Mouse (Mus musculus): Measurements from ENCODE around the gene Slc9b1.

Slc9b1 gene

GRCm38 (mm10) chr3:135379868-135380267, 32.0 kb downstream of the Slc9b1 start:
- no peak for DNase-seq (ENCODE audit: low read depth, low spot score)

- DNase-seq (ENCODE audit: low read depth, low spot score): no peak
Measured at GRCm38 (mm10) chr3:135393186-135393585, 45.4 kb downstream of the Slc9b1 start.

DNA sequence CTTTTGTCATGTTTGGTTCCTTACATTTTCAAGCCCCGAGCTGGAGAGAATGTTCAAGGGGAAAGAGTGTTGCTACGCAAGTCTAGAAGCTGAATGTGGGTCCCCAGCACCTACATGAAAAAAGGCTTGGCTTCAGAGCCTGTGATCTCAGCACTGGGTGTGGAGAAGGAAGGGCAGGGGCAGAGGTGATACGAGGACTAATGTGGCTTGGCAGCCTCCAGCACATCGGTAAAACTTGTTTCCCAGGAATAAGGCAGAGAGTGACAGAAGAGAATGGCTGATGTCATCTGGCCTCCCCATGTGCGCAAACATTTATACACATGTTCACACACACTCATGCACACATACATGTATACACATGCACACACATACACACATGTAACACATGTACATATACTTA, 47.3 kb downstream of the Slc9b1 start:
- no peak for DNase-seq (ENCODE audit: low read depth, low spot score)

DNA sequence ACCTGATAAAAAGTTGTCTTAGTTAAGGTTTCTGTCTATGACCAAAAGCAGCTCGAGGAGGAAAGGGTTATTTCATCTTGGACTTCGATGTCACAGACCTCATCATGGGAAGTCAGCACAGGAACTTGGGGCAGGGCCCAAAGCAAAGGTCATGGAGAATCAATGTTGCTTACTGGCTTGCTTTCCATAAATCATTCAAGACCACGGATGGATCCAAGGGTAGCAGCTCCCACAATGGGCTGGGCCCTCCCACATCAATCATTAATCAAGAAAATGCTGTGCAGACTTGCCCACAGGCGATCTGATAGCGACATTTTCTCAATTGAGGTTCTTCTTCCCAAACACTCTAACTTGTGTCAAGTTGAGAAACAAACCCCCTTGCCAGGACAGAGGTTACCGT, 48.3 kb downstream of the Slc9b1 start:
- no peak for DNase-seq (ENCODE audit: low read depth, low spot score)

- DNase-seq (ENCODE audit: low read depth, low spot score): no peak
Measured at GRCm38 (mm10) chr3:135397112-135397511, 49.3 kb downstream of the Slc9b1 start.

DNA sequence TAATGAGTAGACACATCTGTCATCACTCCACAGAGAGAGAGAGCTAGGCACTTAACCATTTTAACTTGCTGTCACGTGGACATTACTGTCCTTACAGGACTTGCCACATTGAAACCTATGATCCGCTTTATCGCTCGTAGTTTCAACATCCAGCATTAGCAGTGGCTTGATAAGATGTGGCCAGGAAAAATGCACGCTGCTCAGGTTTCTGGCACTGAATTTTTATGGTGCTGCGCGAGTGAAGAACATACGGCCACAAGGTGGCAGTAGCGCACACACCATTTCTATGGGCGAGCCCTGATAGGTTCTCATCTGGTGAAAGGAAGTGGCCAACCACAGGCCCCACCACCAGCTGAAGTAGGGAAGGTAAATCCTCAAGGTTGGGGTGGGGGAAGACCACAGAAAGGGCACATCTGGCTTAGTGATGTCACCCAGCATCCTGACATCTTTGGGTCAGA, 54.4 kb downstream of the Slc9b1 start:
- DNase-seq (ENCODE audit: low read depth, low spot score): peak; percentile 95

DNA sequence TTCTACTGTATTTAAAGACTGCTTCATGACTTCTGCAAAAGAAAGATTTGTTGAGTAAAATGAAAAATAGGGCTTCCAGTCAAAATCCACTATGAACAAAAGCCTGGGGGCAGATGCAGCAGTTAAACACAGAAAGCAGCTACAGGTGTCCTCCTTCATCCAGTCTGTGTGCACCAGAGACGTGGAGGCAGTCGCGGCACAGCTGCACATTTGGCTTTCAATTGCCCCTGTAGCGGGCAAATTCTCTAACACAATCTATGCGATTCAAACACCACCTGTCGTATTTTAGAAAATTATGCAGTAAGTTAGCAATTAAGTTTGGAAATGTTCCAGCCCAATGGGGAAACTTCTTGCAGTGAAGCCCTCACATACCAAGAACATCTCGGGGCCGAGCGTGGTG, 55.4 kb downstream of the Slc9b1 start:
- no peak for DNase-seq (ENCODE audit: low read depth, low spot score)

DNA sequence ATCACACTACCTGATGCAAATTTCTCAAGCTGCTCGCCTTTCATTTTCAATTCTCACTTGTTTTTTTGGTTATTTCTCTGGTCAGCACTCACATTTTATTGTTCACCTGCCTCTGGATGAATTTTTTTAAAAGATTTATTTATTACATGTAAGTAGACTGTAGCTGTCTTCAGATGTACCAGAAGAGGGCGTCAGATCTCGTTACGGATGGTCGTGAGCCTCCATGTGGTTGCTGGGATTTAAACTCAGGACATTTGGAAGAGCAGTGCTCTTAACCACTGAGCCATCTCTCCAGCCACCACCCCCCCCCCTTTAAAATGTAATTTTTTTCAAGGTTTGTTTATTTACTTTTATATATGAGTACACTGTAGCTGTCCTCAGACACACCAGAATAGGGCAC, 56.0 kb downstream of the Slc9b1 start:
- peak; percentile 41 for DNase-seq (ENCODE audit: low read depth, low spot score)

DNA sequence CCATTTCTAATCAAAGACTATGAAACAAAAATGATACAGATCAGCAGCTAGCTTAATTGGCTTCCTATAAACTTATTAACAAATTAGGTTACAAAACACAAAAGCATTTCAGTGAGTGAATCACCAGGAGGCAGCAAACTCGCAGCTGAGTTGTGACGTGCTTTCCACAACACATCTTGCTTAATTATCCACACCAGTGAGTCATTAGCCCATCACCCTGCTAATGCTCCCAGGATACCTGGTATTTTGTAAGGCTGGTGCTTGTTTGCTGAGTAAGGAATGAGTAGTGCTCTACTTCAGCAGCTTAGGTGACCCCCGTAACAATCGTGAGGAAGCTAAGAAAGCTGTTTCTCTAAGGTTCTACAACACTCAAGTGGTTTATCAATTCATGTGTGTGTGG, 56.8 kb downstream of the Slc9b1 start:
- peak; percentile 63 for DNase-seq (ENCODE audit: low read depth, low spot score)

DNA sequence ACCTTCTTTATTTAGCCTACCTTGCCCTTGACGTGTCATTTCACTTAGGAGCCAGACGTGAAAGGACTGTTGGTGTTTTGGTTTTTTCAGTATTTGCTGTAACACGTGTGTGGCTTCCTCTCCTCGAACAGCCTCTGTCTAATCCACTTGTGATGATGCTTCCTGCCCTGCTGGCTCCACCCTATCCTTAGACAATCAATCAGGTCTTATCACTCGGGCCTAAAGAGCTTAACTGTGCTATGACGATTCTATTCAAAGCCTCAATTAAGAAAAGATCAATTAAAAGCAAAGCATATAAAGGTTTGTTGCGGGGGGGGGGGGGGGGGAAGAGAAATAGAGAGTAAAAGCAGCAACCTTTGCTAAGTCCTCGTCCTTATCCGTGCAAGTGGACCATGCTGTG, 59.5 kb downstream of the Slc9b1 start:
- DNase-seq (ENCODE audit: low read depth, low spot score): no peak

DNA sequence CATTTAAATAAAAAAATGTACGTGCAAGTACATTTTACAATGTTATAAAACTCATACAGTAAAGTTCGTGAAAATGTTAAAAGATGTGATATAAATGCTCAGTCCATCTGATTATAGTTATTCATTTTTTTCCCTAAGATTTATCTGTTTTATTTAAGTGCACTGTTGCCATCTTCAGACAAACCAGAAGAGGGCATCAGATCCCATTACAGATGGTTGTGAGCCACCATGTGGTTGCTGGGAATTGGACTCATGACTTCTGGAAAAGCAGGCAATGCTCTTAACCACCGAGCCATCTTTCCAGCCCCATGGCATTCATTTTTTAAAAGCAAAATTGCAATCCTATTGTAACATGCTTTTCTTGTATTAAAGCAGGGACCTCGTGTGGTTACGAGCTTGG, 61.4 kb downstream of the Slc9b1 start:
- no peak for DNase-seq (ENCODE audit: low read depth, low spot score)

- no peak for DNase-seq (ENCODE audit: low read depth, low spot score)
Measured at GRCm38 (mm10) chr3:135411056-135411455, 63.2 kb downstream of the Slc9b1 start.

GRCm38 (mm10) chr3:135411824-135412223, 64.0 kb downstream of the Slc9b1 start:
- no peak for DNase-seq (ENCODE audit: low read depth, low spot score)

- no peak for DNase-seq (ENCODE audit: low read depth, low spot score)
Measured at GRCm38 (mm10) chr3:135417245-135417644, 69.4 kb downstream of the Slc9b1 start.

- DNase-seq (ENCODE audit: low read depth, low spot score): no peak
Measured at GRCm38 (mm10) chr3:135417799-135418198, 70.0 kb downstream of the Slc9b1 start.

DNA sequence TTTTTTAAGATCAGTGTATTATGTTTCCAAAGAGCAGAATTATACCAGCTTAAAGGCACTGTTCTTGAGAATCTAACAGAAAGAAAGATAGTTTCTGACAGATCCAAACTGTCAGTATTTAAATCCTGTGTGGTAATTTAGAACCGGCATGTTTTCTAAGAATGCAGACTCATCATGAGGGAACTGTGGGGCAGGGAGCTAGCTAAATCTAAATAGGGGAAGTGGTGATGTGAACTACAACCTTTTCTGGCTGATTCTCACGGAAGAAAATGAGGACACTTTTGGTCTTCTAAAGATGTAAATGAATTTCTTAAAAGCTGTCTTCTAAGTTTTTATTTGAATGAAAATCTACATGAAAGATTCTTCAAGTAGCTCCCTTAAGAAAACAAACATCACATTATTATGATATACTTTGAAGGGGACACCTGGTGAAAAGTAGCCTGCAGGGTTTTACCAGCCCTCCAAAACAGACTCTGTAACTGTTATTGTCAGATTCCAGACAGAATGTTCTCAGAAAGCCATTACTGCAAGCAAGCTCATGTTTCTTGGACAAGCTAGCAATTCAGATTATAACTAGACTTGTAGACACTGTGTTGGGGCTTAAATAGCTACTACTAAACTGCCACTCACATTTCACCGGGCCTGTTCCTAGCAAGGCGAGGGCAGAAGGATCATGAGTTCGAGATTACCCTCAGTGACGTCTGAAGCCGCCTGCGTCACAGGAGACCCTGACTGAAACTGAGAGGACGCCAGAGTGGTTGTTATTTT, 72.9 kb downstream of the Slc9b1 start:
- no peak for DNase-seq (ENCODE audit: low read depth, low spot score)

DNA sequence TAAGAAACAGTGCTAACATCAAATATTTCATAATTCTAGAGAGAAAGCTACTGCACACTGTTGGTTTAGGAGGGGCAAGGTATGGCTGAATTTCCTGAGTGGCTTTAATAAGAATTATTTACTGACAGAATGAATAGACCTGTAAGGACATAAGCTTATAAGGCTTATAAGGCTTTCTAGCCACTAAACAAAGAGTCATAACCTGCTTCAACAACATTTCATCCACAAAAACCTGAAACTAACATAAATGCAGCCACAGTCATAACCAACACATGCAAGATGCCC, 73.4 kb downstream of the Slc9b1 start:
- DNase-seq (ENCODE audit: low read depth, low spot score): no peak

- DNase-seq (ENCODE audit: low read depth, low spot score): peak; percentile 25
Measured at GRCm38 (mm10) chr3:135422232-135422855, 74.5 kb downstream of the Slc9b1 start.

- peak; percentile 71 for DNase-seq (ENCODE audit: low read depth, low spot score)
Measured at GRCm38 (mm10) chr3:135422856-135423607, 75.2 kb downstream of the Slc9b1 start.

- DNase-seq (ENCODE audit: low read depth, low spot score): peak; percentile 52
Measured at GRCm38 (mm10) chr3:135423608-135424212, 75.9 kb downstream of the Slc9b1 start, which contains the start of gene Cisd2. Gene Cisd2 (minus strand): TSS chr3:135423925.

GRCm38 (mm10) chr3:135436901-135437616, 89.2 kb downstream of the Slc9b1 start:
- DNase-seq (ENCODE audit: low read depth, low spot score): no peak
